Mouse (Mus musculus) lung, postnatal 0 days (tissue): ENCODE data around the gene Pip4k2a. TPM values are rescaled to one million over a fixed set of nuclear protein-coding genes. Genes with fewer than 3 reads are reported as not detected.

Experiments used
- ATAC-seq: fragments of 200-750 bp; cut with Nextera tagmentation; 2 replicates; pipeline ENCODE4 v1.8.0; 2017; ENCODE audit warnings: moderate library complexity
- DNase-seq: peaks from one replicate; pipeline ENCODE4 v3.0.0-alpha.2; 2016; ENCODE audit warnings: low spot score
- H3K27ac ChIP-seq: fragments of 300-500 bp; sonication (generic); 2 replicates; pipeline ENCODE4 v1.5.1; 2014; ENCODE audit warnings: antibody characterized with exemption, mild to moderate bottlenecking, low read length, mixed read lengths
- H3K27me3 ChIP-seq: fragments of 300-500 bp; sonication (generic); replicated peaks from 2 replicates; pipeline ENCODE4 v1.6.1; 2014; ENCODE audit warnings: low read length, mixed read lengths; ENCODE audit not compliant: insufficient read depth
- H3K36me3 ChIP-seq: fragments of 300-500 bp; sonication (generic); 2 replicates; pipeline ENCODE4 v1.6.1; 2014; ENCODE audit warnings: low read length, mixed read lengths; ENCODE audit not compliant: insufficient read depth
- H3K4me1 ChIP-seq: fragments of 300-500 bp; sonication (generic); 2 replicates; pipeline ENCODE4 v1.6.1; 2014; ENCODE audit warnings: antibody characterized with exemption, low read depth, low read length, mixed read lengths; ENCODE audit not compliant: insufficient read depth
- H3K4me2 ChIP-seq: fragments of 300-500 bp; sonication (generic); replicated peaks from 2 replicates; pipeline ENCODE4 v1.6.1; 2014; ENCODE audit warnings: low read depth, mild to moderate bottlenecking, low read length, moderate library complexity, mixed read lengths
- H3K4me3 ChIP-seq: fragments of 300-500 bp; sonication (generic); 2 replicates; pipeline ENCODE4 v1.5.1; 2014; ENCODE audit warnings: low read depth, low read length
- H3K9ac ChIP-seq: fragments of 300-500 bp; sonication (generic); replicated peaks from 2 replicates; pipeline ENCODE4 v1.6.1; 2014; ENCODE audit warnings: low read depth, mild to moderate bottlenecking
- H3K9me3 ChIP-seq: fragments of 300-500 bp; sonication (generic); 2 replicates; pipeline ENCODE4 v1.6.1; 2016; ENCODE audit warnings: low read length, mixed read lengths
- CTCF ChIP-seq: IDR thresholded peaks from 2 replicates; pipeline ENCODE4 v1.5.1; 2016; ENCODE audit warnings: antibody characterized with exemption, mild to moderate bottlenecking
- EP300 ChIP-seq: IDR thresholded peaks from 2 replicates; pipeline ENCODE4 v1.6.1; 2016; ENCODE audit warnings: antibody characterized with exemption, mild to moderate bottlenecking, control low read depth
- WGBS: fragments of 180-500 bp; shearing (Covaris S2); extraction: QIAGEN DNeasy Blood & Tissue Kit; methylation state at CpG from one replicate; pipeline ENCODE4 v1.1.7; 2014; 5-methylcytosine and 5-hydroxymethylcytosine counted together
- polyA plus RNA-seq: library from polyadenylated mRNA; unstranded; fragments of >200 nt; fragmentation: Nextera tagmentation; extraction: Ambion mirVana; gene quantifications from 2 replicates; pipeline ENCODE4 v1.2.1, GENCODE M21; 2015

The Pip4k2a gene
- polyA plus RNA-seq, 1 experiment from 2014 or later = 5.0 TPM

DNA sequence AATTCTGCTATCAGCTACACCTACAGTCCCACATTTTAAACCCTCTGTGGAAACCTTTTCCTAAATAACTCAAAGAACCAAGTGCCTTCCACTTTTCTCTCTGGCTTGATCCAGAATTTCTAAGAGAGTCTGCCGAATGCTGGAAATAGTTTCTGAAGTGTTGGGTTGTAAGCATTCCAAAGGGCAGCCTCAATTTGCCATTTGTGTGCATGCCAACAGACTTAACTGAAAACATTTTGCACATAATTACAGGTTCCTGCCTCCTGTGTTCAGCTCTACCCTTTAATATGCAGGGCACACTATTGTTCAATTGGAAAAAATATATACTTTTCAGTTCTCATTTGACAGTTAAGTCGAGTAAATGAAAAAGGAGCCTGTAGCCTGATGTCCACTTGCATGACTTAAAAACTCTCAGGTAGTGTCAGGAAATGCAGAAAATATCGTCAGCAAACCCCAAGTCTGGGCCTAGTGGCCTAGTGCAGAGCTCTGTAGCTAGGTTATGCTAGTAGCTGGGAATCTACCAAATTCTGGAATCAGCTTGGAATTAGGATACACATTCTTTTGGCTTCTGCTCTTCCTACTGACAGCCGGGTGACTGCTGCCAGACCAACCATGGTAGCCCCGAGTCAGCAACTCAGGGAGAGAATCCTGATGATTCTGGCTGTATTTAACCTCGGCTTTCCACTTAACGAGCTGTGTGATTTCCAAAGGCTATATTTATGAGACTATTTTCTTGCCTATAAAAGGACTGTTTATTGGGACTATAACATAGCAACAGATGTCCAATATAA is 50.1 kb downstream of the Pip4k2a start:
- Histone ChIP-seq H3K4me3 (no peak overlapping the region), H3K27ac (no peak overlapping the region), H3K9ac (no peak overlapping the region), H3K9me3 (no peaks in the 10 kb centered on the region), H3K27me3 (no peaks in the 10 kb centered on the region), H3K4me1 (peaks cover 3% of the 10 kb centered on the region; the same call in 1 of the 2 replicates), H3K36me3 (no peaks in the 10 kb centered on the region), H3K4me2 (no peak overlapping the region)
- ATAC-seq (no peak), DNase-seq (peak; percentile 52)
- 50% methylated on average over 7 of the region's 7 CpGs for WGBS
- TF ChIP-seq CTCF (no peak), EP300 (no peak)

DNA sequence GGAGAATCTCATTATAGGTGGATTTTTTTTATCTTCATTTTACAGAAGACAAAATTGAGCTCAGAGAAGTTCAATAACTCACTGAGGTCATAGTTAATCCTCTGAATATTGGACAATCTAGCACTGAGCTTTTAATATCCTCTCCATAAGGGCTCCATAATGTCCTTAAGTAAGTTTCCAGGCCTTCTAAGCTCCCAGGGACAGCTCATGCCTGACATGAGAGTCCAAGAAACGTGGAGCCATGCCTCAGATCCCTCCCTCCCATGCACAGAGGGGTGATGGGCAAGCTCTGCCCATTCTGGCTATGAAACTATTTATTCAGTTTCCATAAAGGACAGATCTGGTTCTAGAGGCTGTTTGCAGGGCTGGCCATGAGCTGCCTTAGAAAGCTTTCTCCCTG is 52.5 kb downstream of the Pip4k2a start:
- Histone ChIP-seq H3K27ac (no peak overlapping the region), H3K4me2 (no peak overlapping the region), H3K36me3 (no peaks in the 10 kb centered on the region), H3K4me3 (no peak overlapping the region), H3K9ac (no peak overlapping the region), H3K9me3 (no peaks in the 10 kb centered on the region), H3K27me3 (no peaks in the 10 kb centered on the region), H3K4me1 (peaks cover 3% of the 10 kb centered on the region; the same call in 1 of the 2 replicates)
- ATAC-seq (no peak), DNase-seq (no peak)
- TF ChIP-seq CTCF (no peak), EP300 (no peak)
- WGBS = 65% methylated on average over 1 of the region's 1 CpGs

- H3K4me2 ChIP-seq = no peak overlapping the region
Measured at GRCm38 (mm10) chr2:18943930-18944329, 54.0 kb downstream of the Pip4k2a start.

DNA sequence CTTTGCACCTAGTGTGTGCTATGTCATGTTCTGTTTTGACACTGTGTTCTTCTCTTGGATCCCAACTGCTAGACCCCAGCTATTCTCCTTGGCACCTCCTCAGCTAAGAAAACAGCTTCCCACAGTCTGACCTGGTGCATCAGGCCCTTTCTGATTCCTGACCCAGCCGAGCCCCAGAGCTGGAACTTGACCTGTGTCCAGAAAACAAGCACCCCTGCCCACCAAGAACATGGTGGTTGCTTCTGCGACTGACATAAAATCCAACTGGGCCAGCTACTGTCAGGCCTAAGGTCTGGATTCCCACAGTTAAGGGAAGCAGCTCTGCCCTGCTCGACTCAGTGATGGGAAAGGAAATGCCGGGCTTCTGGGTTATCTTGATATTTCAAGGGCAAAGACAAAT is 54.6 kb downstream of the Pip4k2a start:
- WGBS = 54% methylated on average over 4 of the region's 4 CpGs
- Histone ChIP-seq H3K9me3 (no peaks in the 10 kb centered on the region), H3K4me1 (peaks cover 8% of the 10 kb centered on the region; the same call in 1 of the 2 replicates), H3K9ac (no peak overlapping the region), H3K4me3 (no peak overlapping the region), H3K27me3 (no peaks in the 10 kb centered on the region), H3K4me2 (no peak overlapping the region), H3K36me3 (no peaks in the 10 kb centered on the region), H3K27ac (peak overlapping the region; percentile 48; the same call in 1 of the 2 replicates)
- no peak for TF ChIP-seq EP300
- no peak for TF ChIP-seq CTCF
- DNase-seq = no peak
- ATAC-seq = 0 out of 2 replicates have a peak, but pooled peaks have one; percentile 24

More at GRCm38 (mm10) chr2:18943930-18944329, 54.0 kb downstream of the Pip4k2a start:
- Histone ChIP-seq H3K27ac (peak overlapping the region; percentile 48; the same call in 1 of the 2 replicates), H3K36me3 (no peaks in the 10 kb centered on the region), H3K4me3 (no peak overlapping the region), H3K9ac (no peak overlapping the region), H3K27me3 (no peaks in the 10 kb centered on the region), H3K4me1 (peaks cover 6% of the 10 kb centered on the region; the same call in 1 of the 2 replicates), H3K9me3 (no peaks in the 10 kb centered on the region)
- ATAC-seq (peak; percentile 86), DNase-seq (peak; percentile 64)
- TF ChIP-seq EP300 = peak; percentile 74
- TF ChIP-seq CTCF = no peak
- 57% methylated on average over 2 of the region's 2 CpGs for WGBS

GRCm38 (mm10) chr2:18940693-18941270 is 57.1 kb downstream of the Pip4k2a start:
- DNase-seq (no peak), ATAC-seq (no peak)
- no peaks in the 10 kb centered on the region for H3K27me3 ChIP-seq
- TF ChIP-seq EP300 = no peak
- no peak for TF ChIP-seq CTCF
- no peak overlapping the region for H3K4me3 ChIP-seq
- no peaks in the 10 kb centered on the region for H3K36me3 ChIP-seq
- peaks cover 15% of the 10 kb centered on the region; the same call in 1 of the 2 replicates for H3K4me1 ChIP-seq
- 46% methylated on average over 12 of the region's 12 CpGs for WGBS
- H3K4me2 ChIP-seq = no peak overlapping the region
- no peaks in the 10 kb centered on the region for H3K9me3 ChIP-seq
- no peak overlapping the region for H3K9ac ChIP-seq
- no peak overlapping the region for H3K27ac ChIP-seq

- H3K9me3 ChIP-seq = no peaks in the 10 kb centered on the region
- no peak for ATAC-seq
- no peak overlapping the region for H3K4me3 ChIP-seq
- no peak overlapping the region for H3K27ac ChIP-seq
- H3K36me3 ChIP-seq = no peaks in the 10 kb centered on the region
- no peaks in the 10 kb centered on the region for H3K27me3 ChIP-seq
- no peak for TF ChIP-seq EP300
- no peak for TF ChIP-seq CTCF
- 27% methylated on average over 8 of the region's 8 CpGs for WGBS
- H3K9ac ChIP-seq = no peak overlapping the region
- peak; percentile 41 for DNase-seq
- peaks cover 15% of the 10 kb centered on the region; the same call in 1 of the 2 replicates for H3K4me1 ChIP-seq
- no peak overlapping the region for H3K4me2 ChIP-seq
Measured at GRCm38 (mm10) chr2:18938923-18939329, 59.0 kb downstream of the Pip4k2a start.
